Mouse (Mus musculus): ENCODE data around the gene Gm33543. TPM values are rescaled to one million over a fixed set of nuclear protein-coding genes. Genes with fewer than 3 reads are reported as not detected.

The Gm33543 gene
- polyA plus RNA-seq, 1 experiment = not detected

GRCm38 (mm10) chr10:95778622-95779021 is 64.1 kb downstream of the Gm33543 start:
- Histone ChIP-seq H3K36me3 (ENCODE audit: control insufficient read depth, insufficient read depth, low read length, poor library complexity, severe bottlenecking) (no peaks in the 10 kb centered on the region), H3K4me1 (ENCODE audit: control insufficient read depth, insufficient read depth, low read length) (no peaks in the 10 kb centered on the region), H3K9me3 (replicated peaks; ENCODE audit: control insufficient read depth, insufficient read depth, low read length, poor library complexity, severe bottlenecking) (no peaks in the 10 kb centered on the region), H3K9ac (ENCODE audit: low read depth, poor library complexity, severe bottlenecking) (no peak overlapping the region), H3K27ac (ENCODE audit: insufficient read depth, low read length) (no peak overlapping the region), H3K27me3 (ENCODE audit: control insufficient read depth, insufficient read depth, low read length, poor library complexity, severe bottlenecking) (no peaks in the 10 kb centered on the region), H3K4me3 (ENCODE audit: low read depth, low read length) (no peak overlapping the region)
- TF ChIP-seq CTCF (IDR thresholded peaks at IDR 0.05; ENCODE audit: low read depth, low read length) (no peak), EP300 (IDR thresholded peaks at IDR 0.05; ENCODE audit: insufficient read depth, low read depth, low read length) (no peak), POLR2A (IDR thresholded peaks at IDR 0.05; ENCODE audit: insufficient read depth, low read length) (no peak)

- no peak for TF ChIP-seq CTCF (IDR thresholded peaks at IDR 0.05; ENCODE audit: low read depth, low read length)
- TF ChIP-seq EP300 (IDR thresholded peaks at IDR 0.05; ENCODE audit: insufficient read depth, low read depth, low read length) = no peak
- TF ChIP-seq POLR2A (IDR thresholded peaks at IDR 0.05; ENCODE audit: insufficient read depth, low read length) = no peak
- H3K27ac ChIP-seq (ENCODE audit: insufficient read depth, low read length) = no peak overlapping the region
Observed at GRCm38 (mm10) chr10:95777701-95778320, 64.9 kb downstream of the Gm33543 start.

DNA sequence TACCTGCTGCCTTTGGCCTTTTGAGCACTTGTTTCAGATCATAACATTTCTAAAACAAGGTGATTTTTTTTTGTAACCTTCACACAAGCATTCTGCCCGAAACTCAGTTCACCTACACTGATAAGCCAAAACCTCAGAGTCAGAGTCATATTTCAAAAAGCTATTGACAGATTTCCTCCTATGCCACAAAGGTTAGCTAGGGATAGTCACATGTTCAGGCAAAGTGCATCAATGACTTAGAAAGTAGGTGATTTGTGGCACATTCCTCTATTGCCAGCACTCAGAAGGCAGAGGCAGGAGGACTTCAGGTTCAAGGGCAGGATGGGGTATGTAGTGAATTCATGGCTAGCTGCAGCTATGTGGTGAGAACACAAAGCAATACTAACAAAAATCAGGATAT is 65.7 kb downstream of the Gm33543 start:
- H3K9ac ChIP-seq (ENCODE audit: low read depth, poor library complexity, severe bottlenecking) = no peak overlapping the region
- no peaks in the 10 kb centered on the region for H3K4me1 ChIP-seq (ENCODE audit: control insufficient read depth, insufficient read depth, low read length)
- H3K9me3 ChIP-seq (replicated peaks; ENCODE audit: control insufficient read depth, insufficient read depth, low read length, poor library complexity, severe bottlenecking) = no peaks in the 10 kb centered on the region
- H3K27me3 ChIP-seq (ENCODE audit: control insufficient read depth, insufficient read depth, low read length, poor library complexity, severe bottlenecking) = no peaks in the 10 kb centered on the region
- no peak overlapping the region for H3K4me3 ChIP-seq (ENCODE audit: low read depth, low read length)
- H3K36me3 ChIP-seq (ENCODE audit: control insufficient read depth, insufficient read depth, low read length, poor library complexity, severe bottlenecking) = no peaks in the 10 kb centered on the region
- H3K27ac ChIP-seq (ENCODE audit: insufficient read depth, low read length) = no peak overlapping the region
- no peak for TF ChIP-seq POLR2A (IDR thresholded peaks at IDR 0.05; ENCODE audit: insufficient read depth, low read length)
- TF ChIP-seq EP300 (IDR thresholded peaks at IDR 0.05; ENCODE audit: insufficient read depth, low read depth, low read length) = no peak
- TF ChIP-seq CTCF (IDR thresholded peaks at IDR 0.05; ENCODE audit: low read depth, low read length) = no peak

More at GRCm38 (mm10) chr10:95777701-95778320, 64.9 kb downstream of the Gm33543 start:
- Histone ChIP-seq H3K9ac (ENCODE audit: low read depth, poor library complexity, severe bottlenecking) (no peak overlapping the region), H3K4me3 (ENCODE audit: low read depth, low read length) (no peak overlapping the region), H3K27me3 (ENCODE audit: control insufficient read depth, insufficient read depth, low read length, poor library complexity, severe bottlenecking) (no peaks in the 10 kb centered on the region), H3K9me3 (replicated peaks; ENCODE audit: control insufficient read depth, insufficient read depth, low read length, poor library complexity, severe bottlenecking) (no peaks in the 10 kb centered on the region), H3K4me1 (ENCODE audit: control insufficient read depth, insufficient read depth, low read length) (no peaks in the 10 kb centered on the region), H3K36me3 (ENCODE audit: control insufficient read depth, insufficient read depth, low read length, poor library complexity, severe bottlenecking) (no peaks in the 10 kb centered on the region)

- H3K27ac ChIP-seq (ENCODE audit: insufficient read depth, low read length) = no peak overlapping the region
Observed at GRCm38 (mm10) chr10:95774856-95775255, 67.9 kb downstream of the Gm33543 start.

GRCm38 (mm10) chr10:95774001-95774628 is 68.6 kb downstream of the Gm33543 start:
- no peaks in the 10 kb centered on the region for H3K9me3 ChIP-seq (replicated peaks; ENCODE audit: control insufficient read depth, insufficient read depth, low read length, poor library complexity, severe bottlenecking)
- no peaks in the 10 kb centered on the region for H3K36me3 ChIP-seq (ENCODE audit: control insufficient read depth, insufficient read depth, low read length, poor library complexity, severe bottlenecking)
- H3K27ac ChIP-seq (ENCODE audit: insufficient read depth, low read length) = no peak overlapping the region
- no peak overlapping the region for H3K4me3 ChIP-seq (ENCODE audit: low read depth, low read length)
- H3K4me1 ChIP-seq (ENCODE audit: control insufficient read depth, insufficient read depth, low read length) = no peaks in the 10 kb centered on the region
- H3K9ac ChIP-seq (ENCODE audit: low read depth, poor library complexity, severe bottlenecking) = no peak overlapping the region
- no peaks in the 10 kb centered on the region for H3K27me3 ChIP-seq (ENCODE audit: control insufficient read depth, insufficient read depth, low read length, poor library complexity, severe bottlenecking)
- TF ChIP-seq CTCF (IDR thresholded peaks at IDR 0.05; ENCODE audit: low read depth, low read length) (no peak), EP300 (IDR thresholded peaks at IDR 0.05; ENCODE audit: insufficient read depth, low read depth, low read length) (no peak), POLR2A (IDR thresholded peaks at IDR 0.05; ENCODE audit: insufficient read depth, low read length) (no peak)

More at GRCm38 (mm10) chr10:95774856-95775255, 67.9 kb downstream of the Gm33543 start:
- Histone ChIP-seq H3K4me3 (ENCODE audit: low read depth, low read length) (no peak overlapping the region), H3K9me3 (replicated peaks; ENCODE audit: control insufficient read depth, insufficient read depth, low read length, poor library complexity, severe bottlenecking) (no peaks in the 10 kb centered on the region), H3K27me3 (ENCODE audit: control insufficient read depth, insufficient read depth, low read length, poor library complexity, severe bottlenecking) (no peaks in the 10 kb centered on the region), H3K9ac (ENCODE audit: low read depth, poor library complexity, severe bottlenecking) (no peak overlapping the region), H3K36me3 (ENCODE audit: control insufficient read depth, insufficient read depth, low read length, poor library complexity, severe bottlenecking) (no peaks in the 10 kb centered on the region), H3K4me1 (ENCODE audit: control insufficient read depth, insufficient read depth, low read length) (no peaks in the 10 kb centered on the region)
- TF ChIP-seq CTCF (IDR thresholded peaks at IDR 0.05; ENCODE audit: low read depth, low read length) (no peak), POLR2A (IDR thresholded peaks at IDR 0.05; ENCODE audit: insufficient read depth, low read length) (no peak), EP300 (IDR thresholded peaks at IDR 0.05; ENCODE audit: insufficient read depth, low read depth, low read length) (no peak)

Other genes starting within 250 kb of the Gm33543 start
- 3.4 TPM in 1 of 2 replicates, not detected in the other for gene Anapc15-ps, start 169.5 kb downstream of the Gm33543 start, polyA plus RNA-seq (2011; ENCODE audit: insufficient read depth, insufficient read length, low read depth, missing spikeins)
- 14.1 and 16.2 TPM in 2 replicates for gene Eea1, start 97.7 kb upstream of the Gm33543 start, polyA plus RNA-seq (2011; ENCODE audit: insufficient read depth, insufficient read length, low read depth, missing spikeins)

All from ES-Bruce4 (cell line).